Mouse (Mus musculus) small intestine, adult 2 months (tissue): ENCODE measurements around the gene Chrng. TPM values are rescaled to one million over a fixed set of nuclear protein-coding genes. Genes with fewer than 3 reads are reported as not detected.

ENCODE experiments used
- H3K27ac ChIP-seq: fragments of 200-500 bp; 2 replicates; pipeline ENCODE4 v1.5.1; 2012; ENCODE audit warnings: low read depth, low read length, control low read depth, inconsistent platforms; ENCODE audit not compliant: insufficient read depth
- H3K27me3 ChIP-seq: fragments of 200-500 bp; 2 replicates; pipeline ENCODE4 v1.6.1; 2012; ENCODE audit warnings: mild to moderate bottlenecking, moderate library complexity, low read length, inconsistent platforms; ENCODE audit not compliant: control insufficient read depth, insufficient read depth
- H3K36me3 ChIP-seq: fragments of 200-500 bp; 2 replicates; pipeline ENCODE4 v1.6.1; 2012; ENCODE audit warnings: mild to moderate bottlenecking, low read length, control low read depth, inconsistent platforms; ENCODE audit not compliant: control insufficient read depth, insufficient read depth
- H3K4me1 ChIP-seq: fragments of 200-500 bp; 2 replicates; pipeline ENCODE4 v1.6.1; 2012; ENCODE audit warnings: low read length, inconsistent platforms, mixed read lengths; ENCODE audit not compliant: control insufficient read depth, insufficient read depth, insufficient read length
- H3K4me3 ChIP-seq: fragments of 200-500 bp; 2 replicates; pipeline ENCODE4 v1.5.1; 2012; ENCODE audit warnings: low read depth, mild to moderate bottlenecking, control low read depth, inconsistent platforms, low read length, moderate library complexity
- CTCF ChIP-seq: fragments of 200-500 bp; IDR thresholded peaks from 2 replicates; pipeline ENCODE4 v1.5.1; 2012; ENCODE audit warnings: low read depth, mild to moderate bottlenecking, control low read depth, inconsistent platforms, low read length, moderate library complexity, mixed read lengths; ENCODE audit not compliant: insufficient replicate concordance, insufficient read length; ENCODE audit errors: extremely low read depth
- POLR2A ChIP-seq: fragments of 200-500 bp; IDR thresholded peaks from 2 replicates; pipeline ENCODE4 v1.6.1; 2012; ENCODE audit warnings: low read depth, mild to moderate bottlenecking, control low read depth, inconsistent platforms, low read length, moderate library complexity
- WGBS: fragments of 180-500 bp; shearing (Covaris S2); methylation state at CpG from one replicate; pipeline ENCODE4 v1.1.7; 2018; 5-methylcytosine and 5-hydroxymethylcytosine counted together
- polyA plus RNA-seq: library from polyadenylated mRNA; depleted of rRNA; stranded (reverse); fragments of >200 nt; gene quantifications from 2 replicates; pipeline ENCODE4 v1.2.3, GENCODE M21; 2012

Chrng gene
- polyA plus RNA-seq, 1 experiment, result not detected

- no peak overlapping the region for H3K4me3 ChIP-seq
- peaks cover 11% of the 10 kb centered on the region; the same call in 1 of the 2 replicates for H3K4me1 ChIP-seq
- TF ChIP-seq POLR2A, result no peak
- TF ChIP-seq CTCF, result no peak
- WGBS, result 28% methylated on average over 15 of the region's 15 CpGs
- H3K36me3 ChIP-seq, result no peaks in the 10 kb centered on the region
- H3K27me3 ChIP-seq, result peaks cover 18% of the 10 kb centered on the region
- H3K27ac ChIP-seq, result no peak overlapping the region
Observed at GRCm38 (mm10) chr1:87183998-87184750, 20.3 kb upstream of the Chrng start.

- Histone ChIP-seq H3K27me3 (peaks cover 18% of the 10 kb centered on the region), H3K4me1 (peaks cover 11% of the 10 kb centered on the region; the same call in 1 of the 2 replicates), H3K36me3 (no peaks in the 10 kb centered on the region), H3K27ac (no peak overlapping the region), H3K4me3 (no peak overlapping the region)
- TF ChIP-seq CTCF (peak; percentile 81; the same call in 1 of the 2 replicates), POLR2A (no peak)
- 10% methylated on average over 20 of the region's 20 CpGs for WGBS
Observed at GRCm38 (mm10) chr1:87184751-87185139, 19.7 kb upstream of the Chrng start.

GRCm38 (mm10) chr1:87185526-87185925 lies 18.9 kb upstream of the Chrng start:
- no peak for TF ChIP-seq POLR2A
- no peak for TF ChIP-seq CTCF
- H3K4me1 ChIP-seq, result peaks cover 11% of the 10 kb centered on the region; the same call in 1 of the 2 replicates
- no peak overlapping the region for H3K27ac ChIP-seq
- no peaks in the 10 kb centered on the region for H3K36me3 ChIP-seq
- WGBS, result 26% methylated on average over 13 of the region's 13 CpGs
- no peak overlapping the region for H3K4me3 ChIP-seq
- peaks cover 18% of the 10 kb centered on the region for H3K27me3 ChIP-seq

GRCm38 (mm10) chr1:87186261-87187036 lies 18.0 kb upstream of the Chrng start:
- Histone ChIP-seq H3K27me3 (peaks cover 18% of the 10 kb centered on the region), H3K36me3 (no peaks in the 10 kb centered on the region), H3K27ac (no peak overlapping the region), H3K4me3 (peak overlapping the region; percentile 81), H3K4me1 (peaks cover 11% of the 10 kb centered on the region; the same call in 1 of the 2 replicates)
- 3% methylated on average over 54 of the region's 54 CpGs for WGBS
- TF ChIP-seq CTCF, result no peak

GRCm38 (mm10) chr1:87187037-87187355 lies 17.5 kb upstream of the Chrng start:
- no peak overlapping the region for H3K27ac ChIP-seq
- peaks cover 18% of the 10 kb centered on the region for H3K27me3 ChIP-seq
- under 1% methylated on average over 15 of the region's 15 CpGs for WGBS
- H3K4me3 ChIP-seq, result peak overlapping the region; percentile 81
- H3K4me1 ChIP-seq, result peaks cover 11% of the 10 kb centered on the region; the same call in 1 of the 2 replicates
- no peaks in the 10 kb centered on the region for H3K36me3 ChIP-seq
- TF ChIP-seq POLR2A, result no peak
- peak; percentile 93 for TF ChIP-seq CTCF

GRCm38 (mm10) chr1:87190429-87190828 lies 14.0 kb upstream of the Chrng start, which contains the start of gene Chrnd:
Chrnd (plus strand) TSS chr1:87190607.
- TF ChIP-seq POLR2A, result no peak
- no peak for TF ChIP-seq CTCF
- no peak within 1 kb of the TSS for H3K4me3 ChIP-seq
- no peaks in the 10 kb centered on the region for H3K36me3 ChIP-seq
- no peak within 1 kb of the TSS for H3K27ac ChIP-seq
- WGBS, result 26% methylated on average over 4 of the region's 4 CpGs
- H3K4me1 ChIP-seq, result peaks cover 8% of the 10 kb centered on the region; the same call in 1 of the 2 replicates
- H3K27me3 ChIP-seq, result peaks cover 18% of the 10 kb centered on the region

- Histone ChIP-seq H3K4me3 (no peak overlapping the region), H3K36me3 (no peaks in the 10 kb centered on the region), H3K27me3 (no peaks in the 10 kb centered on the region), H3K4me1 (no peaks in the 10 kb centered on the region), H3K27ac (no peak overlapping the region)
- WGBS, result 75% methylated on average over 9 of the region's 9 CpGs
- TF ChIP-seq CTCF (no peak), POLR2A (no peak)
Observed at GRCm38 (mm10) chr1:87197296-87197695, 7.2 kb upstream of the Chrng start.
